Mouse (Mus musculus): Measurements from ENCODE around the gene Siglecg.

DNA sequence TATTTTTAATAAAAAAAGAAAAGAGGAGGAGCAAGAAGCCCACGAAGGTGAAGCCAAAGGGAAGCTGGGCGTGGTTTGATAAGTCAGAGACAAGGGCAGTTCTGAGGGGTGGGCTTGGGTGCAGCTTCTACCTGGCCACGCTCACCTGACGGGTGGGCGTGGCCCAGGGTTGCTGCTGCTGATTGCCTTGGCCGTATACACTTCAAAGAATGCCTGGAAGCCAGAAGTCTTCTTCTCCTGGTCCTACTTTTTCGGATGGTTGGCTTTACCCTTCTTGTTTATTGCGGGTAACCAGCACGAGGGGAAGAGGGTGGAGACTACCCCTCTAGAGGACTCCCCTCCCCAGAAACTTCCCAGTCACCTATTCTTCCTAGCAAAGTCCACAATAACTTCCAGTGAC lies 34.7 kb downstream of the Siglecg start:
- TF ChIP-seq POLR2A (IDR thresholded peaks at IDR 0.05; ENCODE audit: low read depth, low read length) = no peak
- TF ChIP-seq CTCF (IDR thresholded peaks at IDR 0.05; ENCODE audit: extremely low read depth, insufficient read length, insufficient replicate concordance, low read depth, low read length) = no peak
